Mouse (Mus musculus) testis, adult 2 months (tissue): ENCODE data around the gene Dnase1.

Experiments
- CTCF ChIP-seq: fragments of 200-500 bp; IDR thresholded peaks from 2 replicates; pipeline ENCODE4 v1.5.1; 2012; ENCODE audit warnings: low read depth, mild to moderate bottlenecking, inconsistent platforms, low read length, moderate library complexity; ENCODE audit not compliant: control insufficient read depth, insufficient read depth, insufficient replicate concordance
- POLR2A ChIP-seq: fragments of 200-500 bp; IDR thresholded peaks from 2 replicates; pipeline ENCODE4 v1.6.1; 2012; ENCODE audit warnings: low read depth, mild to moderate bottlenecking, inconsistent platforms, low read length, moderate library complexity; ENCODE audit not compliant: control insufficient read depth

GRCm38 (mm10) chr16:4003489-4004398 lies 33.0 kb upstream of the Dnase1 start, which contains the start of gene Slx4:
- no peak; the same call in 1 of the 2 replicates for TF ChIP-seq CTCF
- TF ChIP-seq POLR2A = peak; percentile 96
